Mouse (Mus musculus) megakaryocyte progenitor cell, adult 5-6 weeks (primary cell): ENCODE results near the gene Mrpl10. TPM values are rescaled to one million over a fixed set of nuclear protein-coding genes. Genes with fewer than 3 reads are reported as not detected.

Source experiments
- ATAC-seq: replicated peaks from 2 replicates; pipeline ENCODE4 v1.8.0; 2016; ENCODE audit warnings: mild to moderate bottlenecking, moderate TSS enrichment, inconsistent platforms; ENCODE audit not compliant: poor library complexity
- total RNA-seq, 2 experiments: library from RNA; stranded (forward) in 1 of 2; stranded (reverse) in 1 of 2; fragments of 157-497, 149-512 nt in 1 of 2; fragments of 200-1000 nt in 1 of 2; gene quantifications; 2 replicates each; pipeline versions ENCODE4 v1.2.3 to v1.2.4; 2015 to 2017

Gene Mrpl10
- total RNA-seq (2015) (32.1 and 34.0 TPM in 2 replicates), total RNA-seq (2017) (19.7 and 24.5 TPM in 2 replicates)

DNA sequence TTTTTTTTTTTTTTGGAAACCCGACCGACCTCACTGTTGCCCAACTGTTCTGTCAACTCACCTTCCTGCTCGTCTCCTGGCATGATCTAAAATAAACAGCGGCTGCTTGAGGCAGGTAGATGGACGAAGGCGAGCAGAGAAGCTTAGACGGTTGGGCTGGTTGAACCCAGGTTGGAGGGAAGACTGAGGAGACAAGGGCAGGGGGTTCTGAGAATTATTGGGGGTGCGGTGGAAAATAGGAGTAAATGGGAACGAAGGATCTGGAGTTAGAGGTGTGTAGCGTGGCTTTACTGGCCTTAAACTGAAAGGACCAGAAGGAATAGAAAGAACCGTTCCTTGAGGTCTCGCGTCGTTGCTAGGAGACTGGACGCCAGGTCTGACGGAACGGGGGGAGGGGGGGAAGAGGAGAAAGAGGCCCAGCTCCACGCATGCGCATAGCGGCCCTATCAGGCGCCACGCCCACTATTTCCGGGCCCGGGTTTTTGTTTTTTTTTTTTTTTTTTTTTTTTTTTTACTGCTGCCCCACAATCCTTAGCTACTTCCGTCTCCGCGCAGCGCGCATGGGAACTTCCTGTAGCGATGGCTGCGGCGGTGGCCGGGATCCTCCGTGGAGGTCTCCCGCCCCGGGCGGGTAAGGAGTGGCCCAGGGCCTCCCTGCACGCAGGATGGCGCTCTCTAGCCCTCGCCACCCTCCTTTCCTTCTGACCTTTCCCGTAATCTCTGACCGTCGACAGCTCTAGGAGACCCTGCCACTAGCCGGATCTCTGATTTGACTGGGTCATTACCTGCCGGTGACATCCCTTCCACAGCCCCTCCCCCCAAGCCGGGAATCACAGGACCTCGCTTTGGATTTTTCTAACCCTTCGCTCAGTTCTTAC lies at the start of gene Mrpl10, which contains the start of gene Lrrc46:
TSS of gene Mrpl10 (plus strand) at position 539 of the 878 bp plus-strand sequence.
TSS of gene Lrrc46 (minus strand) at position 386 of the 878 bp plus-strand sequence.
- ATAC-seq: peak; percentile 96

- ATAC-seq: peak; percentile 73
These were observed 48.5 kb upstream of the Mrpl10 start for GRCm38 (mm10) chr11:96992722-96993311.

- no peak for ATAC-seq
These were observed 46.3 kb upstream of the Mrpl10 start for GRCm38 (mm10) chr11:96995031-96995430.

- peak; percentile 41; the same call in 1 of the 2 replicates for ATAC-seq
These were observed 45.3 kb upstream of the Mrpl10 start for GRCm38 (mm10) chr11:96995836-96996772.

GRCm38 (mm10) chr11:96996773-96997379 lies 44.5 kb upstream of the Mrpl10 start:
- no peak for ATAC-seq

DNA sequence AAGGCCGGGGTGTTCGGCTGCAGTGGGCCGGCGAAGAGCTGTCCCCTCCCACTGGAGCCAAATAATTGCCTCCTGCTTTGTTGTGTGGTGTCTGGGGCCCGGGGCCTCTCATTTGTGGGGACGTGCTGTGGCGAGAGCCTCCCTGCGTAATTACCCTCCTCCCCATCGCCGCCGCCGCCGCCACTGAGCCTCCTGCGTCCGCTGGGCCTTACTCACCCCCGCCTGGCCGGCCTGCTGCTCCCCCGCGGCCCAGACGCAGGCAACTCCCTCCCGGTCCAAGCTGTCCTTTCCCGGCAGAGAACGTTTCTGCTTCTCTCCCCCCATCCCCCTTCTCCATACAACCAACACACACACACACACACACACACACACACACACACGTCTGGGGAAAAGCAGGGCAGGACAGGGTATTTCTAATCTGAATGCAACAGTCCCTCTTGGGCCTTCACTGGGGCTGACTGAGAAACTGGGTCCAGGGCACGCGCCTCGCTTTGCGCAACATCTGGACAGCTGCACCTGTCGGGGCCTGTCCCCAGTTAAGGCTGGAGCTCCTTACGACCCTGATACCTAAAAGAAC lies 43.9 kb upstream of the Mrpl10 start:
- ATAC-seq: no peak; the same call in 1 of the 2 replicates

DNA sequence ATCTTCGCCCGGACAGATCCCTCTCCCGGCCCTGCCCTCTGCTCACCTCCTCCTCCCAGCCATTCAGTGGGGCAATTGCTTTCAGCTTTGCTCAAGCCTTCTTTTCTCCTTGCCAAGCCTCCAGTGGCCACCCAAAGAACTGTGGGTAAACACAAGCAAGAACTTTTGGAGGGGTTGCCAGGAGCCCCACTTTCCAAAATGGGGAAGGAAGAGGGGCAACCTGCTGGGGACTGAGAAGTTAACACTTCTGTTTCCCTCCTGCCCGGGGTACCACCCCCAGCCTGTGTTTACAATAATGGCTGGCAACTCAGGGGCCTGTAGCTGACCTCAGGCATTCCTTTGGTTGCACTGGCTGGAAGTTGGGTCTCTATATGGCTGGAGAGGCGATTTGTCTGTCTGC lies 38.2 kb upstream of the Mrpl10 start:
- 0 out of 2 replicates have a peak, but pooled peaks have one; percentile 21 for ATAC-seq

- no peak for ATAC-seq
These were observed 34.1 kb upstream of the Mrpl10 start for GRCm38 (mm10) chr11:97007093-97007794.

- ATAC-seq: no peak
These were observed 32.1 kb upstream of the Mrpl10 start for GRCm38 (mm10) chr11:97009198-97009790.

DNA sequence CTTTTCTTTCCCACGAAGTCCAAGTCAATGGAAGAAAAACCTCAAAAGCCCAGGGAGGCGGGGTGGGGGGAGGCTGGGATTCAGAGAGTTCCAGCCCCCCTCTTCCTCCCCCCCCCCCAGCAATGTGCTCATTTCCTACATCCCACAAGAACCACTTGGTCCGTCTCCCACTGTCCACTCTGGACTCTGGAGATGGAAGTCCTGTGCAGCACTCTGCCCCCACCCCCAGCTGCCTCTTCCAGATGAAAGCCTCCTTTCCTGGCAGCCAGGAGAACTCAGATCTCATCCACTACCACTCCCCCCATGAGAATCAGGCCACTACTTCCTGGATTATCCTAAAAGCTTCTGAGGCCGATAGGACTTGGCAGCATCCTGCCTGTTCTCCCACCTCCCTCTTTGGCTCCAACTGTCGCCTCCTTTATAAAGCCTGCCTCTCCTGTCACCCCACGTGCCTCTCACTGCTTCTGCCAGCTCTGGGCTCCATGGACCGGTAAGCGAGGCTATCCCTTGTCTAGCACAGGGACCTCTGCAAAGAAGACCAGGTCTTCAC lies 28.2 kb upstream of the Mrpl10 start, which contains the start of gene Sp6:
TSS of gene Sp6 (plus strand) at position 274 of the 550 bp plus-strand sequence.
- ATAC-seq: no peak

GRCm38 (mm10) chr11:97017696-97018582 lies 23.4 kb upstream of the Mrpl10 start:
- no peak for ATAC-seq

- ATAC-seq: no peak
These were observed 22.6 kb upstream of the Mrpl10 start for GRCm38 (mm10) chr11:97018583-97019344.

DNA sequence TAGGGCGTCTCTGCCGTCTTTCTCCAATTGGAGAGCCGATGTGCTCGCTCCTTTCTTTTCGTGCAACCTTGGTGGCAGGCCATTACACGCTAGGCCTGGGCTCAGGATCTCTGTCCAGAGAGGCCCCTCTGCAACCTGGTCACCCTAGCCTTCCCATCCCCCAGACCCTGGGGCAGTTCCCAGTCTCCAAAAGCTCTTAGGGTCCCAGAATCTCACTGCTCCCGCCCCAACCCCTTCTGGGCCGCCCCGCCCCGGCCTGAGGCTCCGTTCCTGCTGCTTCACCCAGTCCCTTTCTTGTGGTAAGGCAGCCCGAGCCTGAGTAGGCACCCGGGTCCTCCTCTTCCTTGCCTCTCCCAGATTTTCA lies 22.0 kb upstream of the Mrpl10 start:
- no peak for ATAC-seq

DNA sequence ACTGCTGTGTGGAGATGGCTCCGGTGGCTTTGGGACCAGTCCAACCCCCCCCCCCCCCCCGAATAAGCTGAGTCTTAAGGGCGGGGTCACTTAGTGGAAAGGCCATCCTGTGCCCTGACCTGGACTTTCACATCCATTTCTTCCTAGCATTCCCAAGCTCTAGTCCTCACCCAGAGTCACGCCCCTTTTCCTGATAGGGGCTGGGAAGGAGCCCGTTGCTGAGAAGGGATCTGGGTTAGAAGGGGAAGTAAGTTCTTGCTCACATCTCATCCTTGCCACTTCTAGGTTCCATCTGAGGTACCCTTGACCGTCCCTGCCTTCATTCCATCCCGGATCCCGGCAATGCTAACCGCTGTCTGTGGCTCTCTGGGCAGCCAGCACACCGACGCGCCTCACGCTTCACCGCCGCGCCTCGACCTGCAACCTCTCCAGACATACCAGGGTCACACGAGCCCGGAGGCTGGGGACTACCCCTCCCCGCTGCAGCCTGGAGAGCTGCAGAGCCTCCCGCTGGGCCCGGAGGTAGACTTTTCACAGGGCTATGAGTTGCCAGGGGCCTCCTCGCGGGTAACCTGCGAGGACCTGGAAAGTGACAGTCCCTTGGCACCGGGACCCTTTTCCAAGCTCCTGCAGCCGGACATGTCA lies 20.1 kb upstream of the Mrpl10 start:
- no peak for ATAC-seq

DNA sequence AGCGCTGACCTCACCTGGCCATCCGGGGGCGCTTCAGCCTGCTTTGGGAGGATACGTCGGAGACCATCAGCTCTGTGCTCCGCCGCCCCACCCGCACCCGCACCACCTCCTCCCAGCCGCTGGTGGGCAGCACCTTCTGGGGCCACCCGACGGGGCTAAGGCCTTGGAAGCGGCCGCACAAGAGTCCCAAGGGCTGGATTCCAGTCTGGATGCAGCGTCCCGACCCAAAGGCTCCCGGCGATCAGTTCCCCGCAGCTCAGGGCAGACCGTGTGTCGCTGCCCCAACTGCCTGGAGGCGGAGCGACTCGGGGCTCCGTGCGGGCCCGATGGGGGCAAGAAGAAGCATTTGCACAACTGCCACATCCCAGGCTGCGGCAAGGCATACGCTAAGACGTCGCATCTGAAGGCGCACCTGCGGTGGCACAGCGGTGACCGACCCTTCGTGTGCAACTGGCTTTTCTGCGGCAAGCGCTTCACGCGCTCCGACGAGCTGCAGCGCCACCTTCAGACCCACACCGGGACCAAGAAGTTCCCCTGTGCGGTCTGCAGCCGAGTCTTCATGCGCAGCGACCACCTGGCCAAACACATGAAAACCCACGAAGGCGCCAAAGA lies 19.4 kb upstream of the Mrpl10 start:
- ATAC-seq: peak; percentile 71

DNA sequence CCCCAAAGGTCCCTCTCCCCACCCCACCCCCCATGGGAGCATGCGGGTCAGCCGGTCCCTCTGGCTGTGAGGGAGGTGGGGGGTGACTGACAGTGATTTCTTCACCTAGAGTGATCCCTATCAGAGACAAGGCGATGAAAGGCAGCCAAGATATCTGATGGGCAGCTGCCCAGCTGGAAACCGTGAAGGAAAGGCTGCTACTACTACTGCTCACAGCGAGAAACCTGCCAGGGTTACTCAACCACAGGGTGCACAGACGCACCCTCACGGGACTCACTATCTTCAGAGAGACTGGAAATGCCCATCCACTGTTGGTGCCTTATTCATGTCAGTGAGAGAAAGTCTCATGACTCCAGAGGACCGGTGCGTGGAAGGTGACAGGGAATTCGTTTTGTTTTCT lies 16.4 kb upstream of the Mrpl10 start:
- ATAC-seq: no peak
